Mouse (Mus musculus): ENCODE measurements around the gene Ppbp.

DNA sequence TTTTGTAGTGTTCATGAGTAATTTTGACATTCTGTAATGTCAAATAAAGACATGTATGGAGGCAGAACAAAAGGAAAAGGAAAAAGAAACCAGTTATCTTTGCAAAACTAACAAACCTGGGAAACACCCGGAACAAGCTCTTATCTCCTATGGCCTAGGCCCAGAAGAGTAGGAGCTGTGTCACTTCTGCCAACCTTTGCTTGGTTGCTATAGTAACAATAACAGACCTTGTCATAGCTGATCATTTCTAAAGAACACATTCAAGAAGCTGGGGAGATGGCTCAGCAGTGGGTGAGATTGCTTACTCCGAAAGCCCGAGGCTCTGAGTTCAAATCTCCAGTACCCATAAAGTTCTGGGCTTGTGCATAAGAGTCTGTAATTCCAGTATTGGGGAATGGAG lies 45.7 kb upstream of the Ppbp start:
- TF ChIP-seq GATA1 (IDR thresholded peaks at IDR 0.05; ENCODE audit: low read length) (no peak), TAL1 (IDR thresholded peaks at IDR 0.05; ENCODE audit: low read length) (no peak)

Data from erythroblast, embryonic 14.5 days (primary cell).